Mouse (Mus musculus): ENCODE results near the gene Efcab14. TPM values are rescaled to one million over a fixed set of nuclear protein-coding genes. Genes with fewer than 3 reads are reported as not detected.
A peak's percentile ranks its signal among the peaks of the same experiment; 100 is the strongest.

Efcab14 gene
- polyA plus RNA-seq, 1 experiment from 2014 or later, result 42.8 TPM

DNA sequence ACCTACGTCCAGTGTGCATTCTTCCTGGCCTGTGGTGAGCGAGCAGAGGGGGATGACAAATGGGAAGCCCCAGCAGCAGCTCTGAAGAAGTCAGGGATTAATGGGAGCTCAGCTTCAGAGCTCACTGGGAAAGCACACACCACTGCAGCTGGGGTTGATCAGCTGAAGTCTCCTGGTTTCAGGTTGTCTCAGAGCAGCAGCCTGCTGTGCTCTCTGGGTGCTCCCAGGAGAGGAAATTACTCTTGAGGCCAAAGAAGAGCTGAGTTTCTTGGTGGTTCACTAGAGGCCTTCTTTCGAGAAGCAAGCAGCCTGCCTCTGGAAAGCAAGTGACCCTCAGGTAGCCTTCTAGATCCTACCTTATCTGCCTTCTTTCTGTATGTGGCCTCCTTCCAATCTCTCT lies 83.4 kb downstream of the Efcab14 start:
- Histone ChIP-seq H3K4me1 (ENCODE audit: control insufficient read depth, insufficient read depth, low read length) (peaks cover 22% of the 10 kb centered on the region), H3K4me2 (no peak overlapping the region), H3K36me3 (ENCODE audit: control insufficient read depth, insufficient read depth, low read length) (peaks cover 4% of the 10 kb centered on the region; the same call in 1 of the 2 replicates), H3K9ac (ENCODE audit: low read depth, low read length) (no peak overlapping the region), H3K27me3 (ENCODE audit: control insufficient read depth, insufficient read depth, low read length) (no peaks in the 10 kb centered on the region), H3K4me3 (ENCODE audit: low read depth, low read length) (no peak overlapping the region), H3K27ac (ENCODE audit: low read depth, low read length) (no peak overlapping the region), H3K9me3 (replicated peaks; ENCODE audit: control insufficient read depth, low read length) (no peaks in the 10 kb centered on the region)
- ATAC-seq (replicated peaks; ENCODE audit: insufficient number of reproducible peaks, low FRiP score, low TSS enrichment), result no peak
- WGBS (ENCODE audit: insufficient replicate concordance), result 65% methylated on average over 3 of the region's 3 CpGs

DNA sequence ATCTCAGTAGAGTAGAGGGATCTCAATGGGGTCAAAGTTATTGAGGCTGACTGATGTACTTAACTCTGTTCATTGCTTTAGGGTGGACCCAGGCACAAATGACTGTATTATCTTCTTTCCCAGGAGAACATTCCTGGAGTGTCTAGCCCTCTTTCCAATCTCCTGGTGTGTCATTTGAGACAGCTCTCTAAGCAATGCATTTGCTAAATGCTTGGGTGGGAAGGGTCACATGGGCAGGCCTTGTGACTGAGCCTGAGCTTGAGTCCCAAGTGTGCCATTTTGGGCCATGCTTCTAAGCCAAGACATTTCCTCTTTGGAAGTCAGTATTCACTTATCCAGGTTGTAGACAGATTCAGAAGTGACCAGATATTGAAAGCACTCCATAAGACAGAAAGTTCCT lies 83.9 kb downstream of the Efcab14 start:
- no peak for ATAC-seq (replicated peaks; ENCODE audit: insufficient number of reproducible peaks, low FRiP score, low TSS enrichment)
- no peak overlapping the region for H3K27ac ChIP-seq (ENCODE audit: low read depth, low read length)
- no peak overlapping the region for H3K9ac ChIP-seq (ENCODE audit: low read depth, low read length)

DNA sequence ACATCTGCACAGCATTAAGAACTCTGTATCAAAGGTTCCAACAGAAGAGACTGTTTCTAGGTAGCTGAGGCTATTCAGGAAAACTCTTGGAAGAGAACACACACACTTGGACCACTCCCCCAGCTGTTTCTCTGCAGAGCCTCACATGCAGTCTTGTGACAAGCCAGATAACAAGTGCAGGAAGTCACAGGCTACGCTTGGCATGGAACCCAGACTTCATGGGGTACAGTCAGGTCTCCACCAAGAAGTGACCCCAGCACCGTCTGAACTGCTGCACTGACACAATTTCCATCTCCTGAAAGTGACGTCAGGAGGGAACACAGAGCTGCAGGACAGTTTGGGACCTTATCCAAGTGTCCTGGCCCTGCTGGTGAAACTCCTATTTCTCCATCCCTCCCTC lies 84.4 kb downstream of the Efcab14 start:
- Histone ChIP-seq H3K27me3 (ENCODE audit: control insufficient read depth, insufficient read depth, low read length) (no peaks in the 10 kb centered on the region; the same call in 1 of the 2 replicates), H3K9me3 (replicated peaks; ENCODE audit: control insufficient read depth, low read length) (no peaks in the 10 kb centered on the region), H3K27ac (ENCODE audit: low read depth, low read length) (no peak overlapping the region), H3K4me1 (ENCODE audit: control insufficient read depth, insufficient read depth, low read length) (peaks cover 22% of the 10 kb centered on the region), H3K9ac (ENCODE audit: low read depth, low read length) (no peak overlapping the region), H3K4me3 (ENCODE audit: low read depth, low read length) (no peak overlapping the region), H3K4me2 (no peak overlapping the region), H3K36me3 (ENCODE audit: control insufficient read depth, insufficient read depth, low read length) (no peaks in the 10 kb centered on the region)
- WGBS (ENCODE audit: insufficient replicate concordance), result 41% methylated on average over 3 of the region's 3 CpGs
- peak; percentile 47; the same call in 1 of the 2 replicates for ATAC-seq (replicated peaks; ENCODE audit: insufficient number of reproducible peaks, low FRiP score, low TSS enrichment)

More for the DNA sequence above, 83.9 kb downstream of the Efcab14 start:
- peaks cover 22% of the 10 kb centered on the region for H3K4me1 ChIP-seq (ENCODE audit: control insufficient read depth, insufficient read depth, low read length)
- H3K4me3 ChIP-seq (ENCODE audit: low read depth, low read length), result no peak overlapping the region
- no peak overlapping the region for H3K4me2 ChIP-seq
- no peaks in the 10 kb centered on the region for H3K27me3 ChIP-seq (ENCODE audit: control insufficient read depth, insufficient read depth, low read length)
- H3K36me3 ChIP-seq (ENCODE audit: control insufficient read depth, insufficient read depth, low read length), result peaks cover 2% of the 10 kb centered on the region; the same call in 1 of the 2 replicates
- no peaks in the 10 kb centered on the region for H3K9me3 ChIP-seq (replicated peaks; ENCODE audit: control insufficient read depth, low read length)

DNA sequence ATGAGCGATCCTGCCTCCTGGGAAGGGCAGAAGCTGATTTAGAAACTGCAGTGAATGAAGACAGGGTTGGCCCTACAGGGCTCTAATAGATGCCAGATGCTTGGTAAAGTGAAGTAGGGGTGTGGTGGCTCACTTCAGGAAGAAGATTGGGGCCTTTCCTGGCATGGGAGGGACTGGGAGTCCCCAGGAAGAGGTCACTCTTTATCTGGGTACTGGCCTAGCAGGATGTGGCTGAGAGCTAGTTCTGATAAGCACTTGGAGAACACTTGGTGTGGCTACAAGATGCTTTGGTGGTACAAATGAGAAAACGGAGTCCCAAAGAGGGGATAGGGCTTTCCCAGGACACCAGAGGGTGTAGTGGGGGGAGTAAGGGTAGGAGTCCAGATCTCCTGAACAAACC lies 86.6 kb downstream of the Efcab14 start:
- Histone ChIP-seq H3K4me1 (ENCODE audit: control insufficient read depth, insufficient read depth, low read length) (peaks cover 33% of the 10 kb centered on the region), H3K4me2 (peak overlapping the region; percentile 19; the same call in 1 of the 2 replicates), H3K27ac (ENCODE audit: low read depth, low read length) (no peak overlapping the region), H3K9ac (ENCODE audit: low read depth, low read length) (no peak overlapping the region), H3K9me3 (replicated peaks; ENCODE audit: control insufficient read depth, low read length) (no peaks in the 10 kb centered on the region), H3K27me3 (ENCODE audit: control insufficient read depth, insufficient read depth, low read length) (no peaks in the 10 kb centered on the region; the same call in 1 of the 2 replicates), H3K4me3 (ENCODE audit: low read depth, low read length) (no peak overlapping the region), H3K36me3 (ENCODE audit: control insufficient read depth, insufficient read depth, low read length) (no peaks in the 10 kb centered on the region)
- WGBS (ENCODE audit: insufficient replicate concordance), result 43% methylated on average over 2 of the region's 2 CpGs
- ATAC-seq (replicated peaks; ENCODE audit: insufficient number of reproducible peaks, low FRiP score, low TSS enrichment), result no peak

DNA sequence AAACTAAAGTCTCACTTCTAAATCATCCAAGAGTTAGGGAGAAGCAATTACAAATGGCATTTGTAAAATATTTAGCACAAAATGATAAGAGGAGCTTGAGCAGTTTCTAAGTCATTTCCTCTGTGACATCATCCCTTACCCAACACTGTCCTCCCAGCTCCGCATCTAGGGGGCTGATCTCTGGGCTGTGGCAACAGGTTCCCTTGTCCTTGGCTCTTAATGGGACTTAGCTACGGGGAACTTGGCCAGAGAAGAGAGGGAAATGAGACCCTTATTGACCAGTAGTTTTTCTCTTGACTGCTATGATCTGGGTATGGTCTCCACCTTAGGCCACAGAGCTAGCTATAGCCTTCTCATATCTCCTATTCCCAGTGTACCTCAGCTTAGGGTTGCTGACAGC lies 87.7 kb downstream of the Efcab14 start:
- Histone ChIP-seq H3K4me2 (no peak overlapping the region), H3K27ac (ENCODE audit: low read depth, low read length) (no peak overlapping the region), H3K36me3 (ENCODE audit: control insufficient read depth, insufficient read depth, low read length) (no peaks in the 10 kb centered on the region), H3K4me1 (ENCODE audit: control insufficient read depth, insufficient read depth, low read length) (peaks cover 40% of the 10 kb centered on the region), H3K4me3 (ENCODE audit: low read depth, low read length) (no peak overlapping the region), H3K9me3 (replicated peaks; ENCODE audit: control insufficient read depth, low read length) (no peaks in the 10 kb centered on the region), H3K27me3 (ENCODE audit: control insufficient read depth, insufficient read depth, low read length) (no peaks in the 10 kb centered on the region; the same call in 1 of the 2 replicates), H3K9ac (ENCODE audit: low read depth, low read length) (no peak overlapping the region)
- WGBS (ENCODE audit: insufficient replicate concordance), result 73% methylated on average over 2 of the region's 2 CpGs
- ATAC-seq (replicated peaks; ENCODE audit: insufficient number of reproducible peaks, low FRiP score, low TSS enrichment), result no peak

Other genes starting within 250 kb of the Efcab14 start
- gene Cyp4a14, start 241.6 kb upstream of the Efcab14 start, polyA plus RNA-seq (2014; fragmentation: Nextera tagmentation; extraction: Ambion mirVana), result not detected in 2 replicates
- gene Cyp4a10, start 219.5 kb upstream of the Efcab14 start, polyA plus RNA-seq (2014; fragmentation: Nextera tagmentation; extraction: Ambion mirVana), result not detected in 2 replicates
- gene Cyp4a31, start 174.1 kb upstream of the Efcab14 start, polyA plus RNA-seq (2014; fragmentation: Nextera tagmentation; extraction: Ambion mirVana), result not detected in 2 replicates
- gene Cyp4a32, start 136.8 kb upstream of the Efcab14 start, polyA plus RNA-seq (2014; fragmentation: Nextera tagmentation; extraction: Ambion mirVana), result not detected in 2 replicates
- gene Cyp4b1, start 90.0 kb upstream of the Efcab14 start, polyA plus RNA-seq (2014; fragmentation: Nextera tagmentation; extraction: Ambion mirVana), result 0.53 and 0.83 TPM in 2 replicates
- 0.28 and 0.34 TPM in 2 replicates for gene Tex38, start 43.3 kb downstream of the Efcab14 start, polyA plus RNA-seq (2014; fragmentation: Nextera tagmentation; extraction: Ambion mirVana)
- 77.7 and 77.9 TPM in 2 replicates for gene Atpaf1, start 47.1 kb downstream of the Efcab14 start, polyA plus RNA-seq (2014; fragmentation: Nextera tagmentation; extraction: Ambion mirVana)
- 6.1 and 6.5 TPM in 2 replicates for gene Mob3c, start 90.3 kb downstream of the Efcab14 start, polyA plus RNA-seq (2014; fragmentation: Nextera tagmentation; extraction: Ambion mirVana)
- gene Mknk1, start 101.5 kb downstream of the Efcab14 start, polyA plus RNA-seq (2014; fragmentation: Nextera tagmentation; extraction: Ambion mirVana), result 16.0 and 18.8 TPM in 2 replicates
- not detected in 2 replicates for gene Kncn, start 146.7 kb downstream of the Efcab14 start, polyA plus RNA-seq (2014; fragmentation: Nextera tagmentation; extraction: Ambion mirVana)
- gene 6430628N08Rik, start 152.9 kb downstream of the Efcab14 start, polyA plus RNA-seq (2014; fragmentation: Nextera tagmentation; extraction: Ambion mirVana), result not detected in 2 replicates
- gene Dmbx1, start 202.2 kb downstream of the Efcab14 start, polyA plus RNA-seq (2014; fragmentation: Nextera tagmentation; extraction: Ambion mirVana), result not detected in 2 replicates

All from heart, embryonic 11.5 days (tissue).